Mouse (Mus musculus): ENCODE data around the gene Ybx1.

GRCm38 (mm10) chr4:119297361-119297760 lies 3.0 kb upstream of the Ybx1 start:
- TF ChIP-seq GATA1 (IDR thresholded peaks at IDR 0.05; ENCODE audit: borderline replicate concordance, low read length) (no peak), FLI1 (IDR thresholded peaks at IDR 0.05; ENCODE audit: low read length) (no peak)
